21 mouse cellular contexts compared by ENCODE assay signal in genomic region chr1:52423846-52424245, GRCm38 (mm10).
"Had no signal": no experiment of that assay in that cellular context is flagged by ENCODE, and none has a peak within 500 bp of the region (broad histone marks: within the 10 kb centered on the region; RNA-seq: fewer than 3 reads in every experiment).

No protein-coding gene starts in this region.

- H3K27me3 ChIP-seq: limb, embryonic 13.5 days; liver, embryonic 12.5 days; liver, embryonic 15.5 days; midbrain, embryonic 12.5 days; midbrain, embryonic 15.5 days; neural tube, embryonic 12.5 days; neural tube, embryonic 15.5 days; stomach, embryonic 15.5 days had no signal

- H3K9me3 ChIP-seq: limb, embryonic 10.5 days; limb, embryonic 13.5 days; liver, embryonic 12.5 days; liver, embryonic 15.5 days; midbrain, embryonic 12.5 days; midbrain, embryonic 15.5 days; neural tube, embryonic 12.5 days; neural tube, embryonic 15.5 days; stomach, embryonic 15.5 days had no signal

- H3K36me3 ChIP-seq: limb, embryonic 10.5 days; limb, embryonic 13.5 days; liver, embryonic 12.5 days; liver, embryonic 15.5 days; midbrain, embryonic 12.5 days; midbrain, embryonic 15.5 days; neural tube, embryonic 12.5 days; neural tube, embryonic 15.5 days; stomach, embryonic 15.5 days had no signal

- H3K9ac ChIP-seq: limb, embryonic 13.5 days; liver, embryonic 12.5 days; liver, embryonic 15.5 days; midbrain, embryonic 12.5 days; midbrain, embryonic 15.5 days; neural tube, embryonic 12.5 days; neural tube, embryonic 15.5 days; stomach, embryonic 15.5 days had no signal

- H3K27ac ChIP-seq: kidney, postnatal 0 days; layer of hippocampus, adult 2 months; limb, embryonic 10.5 days; limb, embryonic 13.5 days; liver, embryonic 12.5 days; liver, embryonic 15.5 days; macrophage; midbrain, embryonic 12.5 days; midbrain, embryonic 15.5 days; neural tube, embryonic 12.5 days; neural tube, embryonic 15.5 days; stomach, embryonic 15.5 days had no signal

- H3K4me2 ChIP-seq: limb, embryonic 13.5 days; liver, embryonic 12.5 days; liver, embryonic 15.5 days; midbrain, embryonic 12.5 days; midbrain, embryonic 15.5 days; neural tube, embryonic 12.5 days; neural tube, embryonic 15.5 days; stomach, embryonic 15.5 days had no signal

- ATAC-seq: liver, embryonic 12.5 days; midbrain, embryonic 15.5 days had no signal

- H3K4me1 ChIP-seq: limb, embryonic 10.5 days; limb, embryonic 13.5 days; liver, embryonic 12.5 days; liver, embryonic 15.5 days; midbrain, embryonic 12.5 days; midbrain, embryonic 15.5 days; neural tube, embryonic 12.5 days; neural tube, embryonic 15.5 days; stomach, embryonic 15.5 days had no signal

- DNase-seq: kidney, postnatal 25 days; layer of hippocampus, adult 9-11 months; liver; lung, adult 2 months; right cerebral cortex, adult 18-20 months; right cerebral cortex, postnatal 14 days; right cerebral cortex, postnatal 4 days; spleen, adult 18-20 months; thymus, postnatal 25 days had no signal

- H3K4me3 ChIP-seq: layer of hippocampus, adult 2 months; limb, embryonic 10.5 days; limb, embryonic 13.5 days; liver, embryonic 12.5 days; liver, embryonic 15.5 days; midbrain, embryonic 12.5 days; midbrain, embryonic 15.5 days; neural tube, embryonic 12.5 days; neural tube, embryonic 15.5 days; stomach, embryonic 15.5 days had no signal
